Mouse (Mus musculus) lung, adult 2 months (tissue): ENCODE results near the gene Gm10065.

ENCODE experiments used
- CTCF ChIP-seq: fragments of 200-500 bp; IDR thresholded peaks from 2 replicates; pipeline ENCODE4 v1.5.1; 2011; ENCODE audit warnings: mild to moderate bottlenecking, low read length, control low read depth; ENCODE audit not compliant: insufficient read depth
- POLR2A ChIP-seq: fragments of 200-500 bp; IDR thresholded peaks from 2 replicates; pipeline ENCODE4 v1.6.1; 2011; ENCODE audit warnings: low read depth, mild to moderate bottlenecking, control low read depth, low read length, borderline replicate concordance; ENCODE audit errors: extremely low read depth

GRCm38 (mm10) chr13:21495080-21495479 lies 15.8 kb upstream of the Gm10065 start, which contains the start of gene AK157302:
- no peak for TF ChIP-seq CTCF
- TF ChIP-seq POLR2A, result no peak
